Mouse (Mus musculus): Measurements from ENCODE around the gene Galnt17. TPM values are rescaled to one million over a fixed set of nuclear protein-coding genes. Genes with fewer than 3 reads are reported as not detected.

Galnt17 gene
- polyA plus RNA-seq, 1 experiment from 2014 or later, result 6.0 TPM

DNA sequence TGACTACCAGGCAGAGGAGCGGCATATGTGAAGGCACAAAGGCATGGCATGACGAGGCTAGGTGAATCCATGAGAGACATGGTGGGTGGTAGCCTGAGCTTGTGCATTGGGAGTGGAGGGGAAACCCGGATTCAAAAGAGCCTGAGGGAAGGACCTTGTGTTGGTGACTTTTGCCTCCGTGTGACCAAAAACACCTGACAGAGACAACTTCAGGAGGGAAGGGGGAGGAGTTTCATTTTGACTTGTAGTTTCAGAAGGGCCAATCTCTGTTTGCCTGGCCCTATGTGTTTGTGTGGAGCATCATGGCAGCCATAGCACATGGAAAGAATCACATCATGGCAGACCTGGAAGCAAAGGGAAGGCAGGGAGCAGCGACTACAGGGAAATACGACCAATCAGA lies 459.7 kb downstream of the Galnt17 start:
- 86% methylated on average over 6 of the region's 6 CpGs for whole genome bisulfite sequencing
- no peaks in the 10 kb centered on the region; the same call in 1 of the 2 replicates for H3K4me1 ChIP-seq
- ATAC-seq (ENCODE audit: low FRiP score, low read depth), result no peak
- H3K36me3 ChIP-seq, result no peaks in the 10 kb centered on the region
- H3K4me3 ChIP-seq, result no peak overlapping the region
- H3K27me3 ChIP-seq (replicated peaks), result no peaks in the 10 kb centered on the region
- no peak overlapping the region for H3K4me2 ChIP-seq (replicated peaks)
- H3K9ac ChIP-seq, result no peak overlapping the region
- no peak overlapping the region for H3K27ac ChIP-seq
- H3K9me3 ChIP-seq, result no peaks in the 10 kb centered on the region

DNA sequence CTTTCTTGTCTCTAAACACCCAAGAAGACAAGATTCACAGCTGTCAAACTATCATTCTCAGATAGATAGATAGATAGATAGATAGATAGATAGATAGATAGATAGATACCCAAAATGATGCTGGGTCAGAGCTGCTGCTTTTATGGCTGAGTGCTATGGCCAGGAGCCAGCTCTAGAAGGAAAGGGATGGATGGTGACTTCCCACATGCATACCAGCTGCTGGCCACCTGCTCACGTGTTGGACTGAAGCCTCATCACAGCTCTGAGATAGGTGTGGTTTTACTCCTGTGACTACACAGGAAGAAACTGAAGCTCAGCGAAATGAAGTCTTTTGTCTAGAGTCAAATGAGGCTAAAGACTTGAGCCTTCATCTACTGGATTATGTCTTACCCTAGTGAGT lies 482.5 kb downstream of the Galnt17 start:
- 86% methylated on average over 2 of the region's 2 CpGs for WGBS
- Histone ChIP-seq H3K4me2 (replicated peaks) (no peak overlapping the region), H3K36me3 (no peaks in the 10 kb centered on the region), H3K4me1 (no peaks in the 10 kb centered on the region), H3K27ac (no peak overlapping the region), H3K27me3 (replicated peaks) (no peaks in the 10 kb centered on the region), H3K9ac (no peak overlapping the region), H3K9me3 (no peaks in the 10 kb centered on the region; the same call in 1 of the 2 replicates), H3K4me3 (no peak overlapping the region)
- no peak for ATAC-seq (ENCODE audit: low FRiP score, low read depth)

Measured in neural tube, embryonic 12.5 days (tissue).